Mouse (Mus musculus) neural tube, embryonic 13.5 days (tissue): Measurements from ENCODE around the gene Nostrin. TPM values are rescaled to one million over a fixed set of nuclear protein-coding genes. Genes with fewer than 3 reads are reported as not detected.
A peak's percentile ranks its signal among the peaks of the same experiment; 100 is the strongest.

Experiments used
- ATAC-seq: fragments of 200-750 bp; cut with Nextera tagmentation; 2 replicates; pipeline ENCODE4 v1.8.0; 2017; ENCODE audit warnings: low read depth, mild to moderate bottlenecking, moderate TSS enrichment, moderate library complexity
- H3K27ac ChIP-seq: fragments of 300-500 bp; sonication (generic); replicated peaks from 2 replicates; pipeline ENCODE4 v1.5.1; 2015; ENCODE audit warnings: moderate library complexity, mild to moderate bottlenecking, inconsistent platforms
- H3K27me3 ChIP-seq: fragments of 300-500 bp; sonication (generic); 2 replicates; pipeline ENCODE4 v1.6.1; 2015; ENCODE audit warnings: mild to moderate bottlenecking, inconsistent platforms
- H3K36me3 ChIP-seq: fragments of 300-500 bp; sonication (generic); 2 replicates; pipeline ENCODE4 v1.6.1; 2015; ENCODE audit warnings: mild to moderate bottlenecking, inconsistent platforms
- H3K4me1 ChIP-seq: fragments of 300-500 bp; sonication (generic); replicated peaks from 2 replicates; pipeline ENCODE4 v1.6.1; 2015; ENCODE audit warnings: inconsistent platforms
- H3K4me2 ChIP-seq: fragments of 300-500 bp; sonication (generic); 2 replicates; pipeline ENCODE4 v1.6.1; 2015; ENCODE audit warnings: inconsistent platforms, mild to moderate bottlenecking, moderate library complexity
- H3K4me3 ChIP-seq: fragments of 300-500 bp; sonication (generic); 2 replicates; pipeline ENCODE4 v1.5.1; 2015; ENCODE audit warnings: mild to moderate bottlenecking, inconsistent platforms
- H3K9ac ChIP-seq: fragments of 300-500 bp; sonication (generic); 2 replicates; pipeline ENCODE4 v1.6.1; 2015; ENCODE audit warnings: moderate library complexity, mild to moderate bottlenecking, inconsistent platforms
- H3K9me3 ChIP-seq: fragments of 300-500 bp; sonication (generic); 2 replicates; pipeline ENCODE4 v1.6.1; 2016; ENCODE audit warnings: inconsistent platforms
- WGBS: fragments of 180-500 bp; shearing (Covaris S2); methylation state at CpG from one replicate; pipeline ENCODE4 v1.1.7; 2015; 5-methylcytosine and 5-hydroxymethylcytosine counted together
- polyA plus RNA-seq: library from polyadenylated mRNA; unstranded; fragments of >200 nt; fragmentation: Nextera tagmentation; extraction: Ambion mirVana; gene quantifications from 2 replicates; pipeline ENCODE4 v1.2.1, GENCODE M21; 2015

Gene Nostrin
- polyA plus RNA-seq: 0.89 and 1.4 TPM in 2 replicates

- Histone ChIP-seq H3K4me1 (peaks cover 3% of the 10 kb centered on the region; the same call in 1 of the 2 replicates), H3K9me3 (no peaks in the 10 kb centered on the region), H3K27ac (no peak within 1 kb of the TSS), H3K4me3 (no peak within 1 kb of the TSS), H3K36me3 (no peaks in the 10 kb centered on the region), H3K4me2 (no peak within 1 kb of the TSS), H3K9ac (no peak within 1 kb of the TSS), H3K27me3 (no peaks in the 10 kb centered on the region)
- no peak for ATAC-seq
- 72% methylated on average over 15 of the region's 15 CpGs for WGBS
These were observed at the start of gene Nostrin for GRCm38 (mm10) chr2:69135661-69136576. Gene Nostrin, plus strand, starts transcription at chr2:69135800.

GRCm38 (mm10) chr2:69086505-69087260 lies 48.9 kb upstream of the Nostrin start:
- H3K4me3 ChIP-seq: no peak overlapping the region
- H3K4me2 ChIP-seq: no peak overlapping the region
- H3K27me3 ChIP-seq: no peaks in the 10 kb centered on the region
- H3K36me3 ChIP-seq: no peaks in the 10 kb centered on the region
- peak; percentile 43 for ATAC-seq
- peaks cover 40% of the 10 kb centered on the region for H3K4me1 ChIP-seq
- WGBS: 43% methylated on average over 8 of the region's 8 CpGs
- H3K9ac ChIP-seq: no peak overlapping the region
- peak overlapping the region; percentile 39; the same call in 1 of the 2 replicates for H3K27ac ChIP-seq
- no peaks in the 10 kb centered on the region for H3K9me3 ChIP-seq

GRCm38 (mm10) chr2:69095836-69096235 lies 39.8 kb upstream of the Nostrin start:
- Histone ChIP-seq H3K4me2 (no peak overlapping the region), H3K9me3 (no peaks in the 10 kb centered on the region), H3K4me3 (no peak overlapping the region), H3K27me3 (no peaks in the 10 kb centered on the region), H3K9ac (no peak overlapping the region), H3K27ac (no peak overlapping the region), H3K36me3 (no peaks in the 10 kb centered on the region), H3K4me1 (no peaks in the 10 kb centered on the region)
- ATAC-seq: no peak

GRCm38 (mm10) chr2:69096821-69097220 lies 38.8 kb upstream of the Nostrin start:
- Histone ChIP-seq H3K36me3 (no peaks in the 10 kb centered on the region), H3K27ac (no peak overlapping the region), H3K27me3 (no peaks in the 10 kb centered on the region), H3K4me3 (no peak overlapping the region), H3K4me1 (no peaks in the 10 kb centered on the region), H3K9ac (no peak overlapping the region), H3K4me2 (no peak overlapping the region), H3K9me3 (no peaks in the 10 kb centered on the region)
- 85% methylated on average over 4 of the region's 4 CpGs for WGBS
- ATAC-seq: no peak

DNA sequence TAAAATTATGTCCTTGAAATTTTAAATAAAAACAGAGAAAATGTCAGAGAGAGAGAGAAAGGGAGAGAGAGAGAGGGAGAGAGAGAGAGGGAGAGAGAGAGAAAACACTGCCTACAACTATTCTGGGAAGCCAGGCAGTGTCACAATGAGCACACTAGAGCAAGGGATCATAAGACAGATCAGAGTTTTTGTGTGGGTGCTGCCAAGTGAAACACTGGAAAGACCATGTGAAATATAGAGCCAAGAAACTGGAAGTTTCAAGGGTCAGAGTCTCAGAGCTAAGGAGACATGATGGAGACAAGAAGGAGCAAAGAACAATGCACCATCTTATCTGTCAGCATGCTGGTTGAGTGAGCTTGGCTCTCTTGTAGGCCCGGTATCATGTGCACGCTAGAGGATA lies 38.1 kb upstream of the Nostrin start:
- ATAC-seq: no peak
- no peaks in the 10 kb centered on the region for H3K9me3 ChIP-seq
- WGBS: 83% methylated on average over 2 of the region's 2 CpGs
- no peak overlapping the region for H3K4me2 ChIP-seq
- H3K4me3 ChIP-seq: no peak overlapping the region
- H3K9ac ChIP-seq: no peak overlapping the region
- H3K4me1 ChIP-seq: no peaks in the 10 kb centered on the region
- no peaks in the 10 kb centered on the region for H3K36me3 ChIP-seq
- no peak overlapping the region for H3K27ac ChIP-seq
- no peaks in the 10 kb centered on the region for H3K27me3 ChIP-seq

- 84% methylated on average over 3 of the region's 3 CpGs for WGBS
- 0 out of 2 replicates have a peak, but pooled peaks cover 4% of the 10 kb centered on the region for H3K4me1 ChIP-seq
These were observed 36.9 kb upstream of the Nostrin start for GRCm38 (mm10) chr2:69098701-69099100.

GRCm38 (mm10) chr2:69099147-69099546 lies 36.5 kb upstream of the Nostrin start:
- no peak overlapping the region for H3K27ac ChIP-seq
- H3K27me3 ChIP-seq: no peaks in the 10 kb centered on the region
- no peak for ATAC-seq
- H3K4me3 ChIP-seq: no peak overlapping the region
- WGBS: 96% methylated on average over 7 of the region's 7 CpGs
- H3K4me2 ChIP-seq: no peak overlapping the region
- H3K9me3 ChIP-seq: no peaks in the 10 kb centered on the region
- H3K36me3 ChIP-seq: no peaks in the 10 kb centered on the region
- H3K4me1 ChIP-seq: 0 out of 2 replicates have a peak, but pooled peaks cover 7% of the 10 kb centered on the region
- no peak overlapping the region for H3K9ac ChIP-seq

More at GRCm38 (mm10) chr2:69098701-69099100, 36.9 kb upstream of the Nostrin start:
- no peaks in the 10 kb centered on the region for H3K36me3 ChIP-seq
- no peak for ATAC-seq
- H3K9me3 ChIP-seq: no peaks in the 10 kb centered on the region
- H3K9ac ChIP-seq: no peak overlapping the region
- no peak overlapping the region for H3K4me3 ChIP-seq
- no peak overlapping the region for H3K4me2 ChIP-seq
- H3K27ac ChIP-seq: no peak overlapping the region
- no peaks in the 10 kb centered on the region for H3K27me3 ChIP-seq

DNA sequence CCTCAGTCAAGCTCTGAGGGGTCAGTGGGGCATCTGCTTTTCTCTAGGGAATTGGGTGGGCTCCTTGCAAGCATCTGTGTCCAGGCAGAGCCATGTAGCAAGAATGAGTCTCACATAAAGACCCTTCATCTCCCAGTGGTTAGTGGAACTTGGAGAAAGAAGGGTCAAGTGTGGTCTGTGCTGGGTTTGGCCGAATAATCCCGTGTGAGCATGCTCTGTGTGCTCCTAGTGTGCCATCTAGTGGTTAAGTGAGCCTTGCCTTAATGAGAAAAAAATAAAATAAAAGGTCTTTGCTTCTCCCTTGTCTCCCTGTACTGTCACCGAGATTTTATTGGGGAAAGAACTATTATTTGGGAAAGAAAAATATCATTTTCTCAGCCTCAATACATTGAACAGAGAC lies 34.9 kb upstream of the Nostrin start:
- WGBS: 26% methylated on average over 3 of the region's 3 CpGs
- Histone ChIP-seq H3K36me3 (no peaks in the 10 kb centered on the region), H3K4me2 (no peak overlapping the region), H3K9me3 (no peaks in the 10 kb centered on the region), H3K4me1 (0 out of 2 replicates have a peak, but pooled peaks cover 13% of the 10 kb centered on the region), H3K4me3 (no peak overlapping the region), H3K27me3 (no peaks in the 10 kb centered on the region), H3K9ac (no peak overlapping the region), H3K27ac (no peak overlapping the region)
- no peak for ATAC-seq

GRCm38 (mm10) chr2:69103526-69103925 lies 32.1 kb upstream of the Nostrin start:
- 80% methylated on average over 3 of the region's 3 CpGs for WGBS
- Histone ChIP-seq H3K4me2 (no peak overlapping the region), H3K4me3 (no peak overlapping the region), H3K9me3 (no peaks in the 10 kb centered on the region), H3K9ac (no peak overlapping the region), H3K4me1 (peaks cover 13% of the 10 kb centered on the region; the same call in 1 of the 2 replicates), H3K27me3 (no peaks in the 10 kb centered on the region), H3K27ac (no peak overlapping the region), H3K36me3 (peaks cover 4% of the 10 kb centered on the region; the same call in 1 of the 2 replicates)
- no peak for ATAC-seq

- 52% methylated on average over 10 of the region's 10 CpGs for WGBS
These were observed 31.0 kb upstream of the Nostrin start for GRCm38 (mm10) chr2:69104511-69105145.

GRCm38 (mm10) chr2:69109246-69109645 lies 26.4 kb upstream of the Nostrin start:
- H3K4me3 ChIP-seq: no peak overlapping the region
- H3K27ac ChIP-seq: no peak overlapping the region; the same call in 1 of the 2 replicates
- peaks cover 17% of the 10 kb centered on the region for H3K36me3 ChIP-seq
- no peaks in the 10 kb centered on the region for H3K27me3 ChIP-seq
- peaks cover 5% of the 10 kb centered on the region; the same call in 1 of the 2 replicates for H3K4me1 ChIP-seq
- H3K9ac ChIP-seq: no peak overlapping the region
- 71% methylated on average over 5 of the region's 5 CpGs for WGBS
- H3K4me2 ChIP-seq: no peak overlapping the region
- ATAC-seq: no peak
- no peaks in the 10 kb centered on the region for H3K9me3 ChIP-seq

More at GRCm38 (mm10) chr2:69104511-69105145, 31.0 kb upstream of the Nostrin start:
- ATAC-seq: no peak
- no peak overlapping the region for H3K9ac ChIP-seq
- H3K36me3 ChIP-seq: peaks cover 10% of the 10 kb centered on the region; the same call in 1 of the 2 replicates
- H3K27ac ChIP-seq: no peak overlapping the region
- H3K9me3 ChIP-seq: no peaks in the 10 kb centered on the region
- H3K4me3 ChIP-seq: no peak overlapping the region
- no peaks in the 10 kb centered on the region for H3K27me3 ChIP-seq
- no peak overlapping the region for H3K4me2 ChIP-seq
- peaks cover 13% of the 10 kb centered on the region; the same call in 1 of the 2 replicates for H3K4me1 ChIP-seq
